Mouse (Mus musculus): Measurements from ENCODE around the gene Nhp2. TPM values are rescaled to one million over a fixed set of nuclear protein-coding genes. Genes with fewer than 3 reads are reported as not detected.
A peak's percentile ranks its signal among the peaks of the same experiment; 100 is the strongest.
"Not testable (repeated sequence)": the region's sequence is repeated elsewhere in the genome, so short reads cannot be mapped to it uniquely, and the experiment has no call there.

Nhp2 gene
- polyA plus RNA-seq, 1 experiment: 61.2 TPM

GRCm38 (mm10) chr11:51650691-51651515 is 31.4 kb downstream of the Nhp2 start, which contains the start of the genes N4bp3 and D930048N14Rik:
Gene N4bp3, minus strand, starts transcription at chr11:51650842.
Gene D930048N14Rik, plus strand, starts transcription at chr11:51650954.
- TF ChIP-seq CTCF (IDR thresholded peaks at IDR 0.05; ENCODE audit: borderline replicate concordance, insufficient read depth, low read length) (no peak), POLR2A (IDR thresholded peaks at IDR 0.05; ENCODE audit: low read depth, low read length) (peak; percentile 37; the same call in 1 of the 2 replicates)
- no peak within 1 kb of the TSS for H3K27ac ChIP-seq (ENCODE audit: insufficient read depth, low read length)
- 0 out of 2 replicates have a peak, but pooled peaks cover 2% of the 10 kb centered on the region for H3K4me1 ChIP-seq (ENCODE audit: control insufficient read depth, insufficient read depth, low read length)
- H3K4me3 ChIP-seq (ENCODE audit: insufficient read depth, low read length): peak within 1 kb of the TSS; percentile 59

GRCm38 (mm10) chr11:51652889-51653418 is 33.4 kb downstream of the Nhp2 start:
- no peak for TF ChIP-seq POLR2A (IDR thresholded peaks at IDR 0.05; ENCODE audit: low read depth, low read length)
- TF ChIP-seq CTCF (IDR thresholded peaks at IDR 0.05; ENCODE audit: borderline replicate concordance, insufficient read depth, low read length): no peak
- H3K4me3 ChIP-seq (ENCODE audit: insufficient read depth, low read length): no peak overlapping the region

GRCm38 (mm10) chr11:51653736-51654135 is 34.2 kb downstream of the Nhp2 start:
- no peak for TF ChIP-seq CTCF (IDR thresholded peaks at IDR 0.05; ENCODE audit: borderline replicate concordance, insufficient read depth, low read length)
- TF ChIP-seq POLR2A (IDR thresholded peaks at IDR 0.05; ENCODE audit: low read depth, low read length): no peak
- Histone ChIP-seq H3K4me1 (ENCODE audit: control insufficient read depth, insufficient read depth, low read length) (no peaks in the 10 kb centered on the region), H3K27ac (ENCODE audit: insufficient read depth, low read length) (no peak overlapping the region), H3K4me3 (ENCODE audit: insufficient read depth, low read length) (no peak overlapping the region)

More at GRCm38 (mm10) chr11:51652889-51653418, 33.4 kb downstream of the Nhp2 start:
- Histone ChIP-seq H3K4me1 (ENCODE audit: control insufficient read depth, insufficient read depth, low read length) (0 out of 2 replicates have a peak, but pooled peaks cover 2% of the 10 kb centered on the region), H3K27ac (ENCODE audit: insufficient read depth, low read length) (no peak overlapping the region)

- Histone ChIP-seq H3K4me1 (ENCODE audit: control insufficient read depth, insufficient read depth, low read length) (no peaks in the 10 kb centered on the region), H3K27ac (ENCODE audit: insufficient read depth, low read length) (no peak overlapping the region), H3K4me3 (ENCODE audit: insufficient read depth, low read length) (no peak overlapping the region)
- TF ChIP-seq CTCF (IDR thresholded peaks at IDR 0.05; ENCODE audit: borderline replicate concordance, insufficient read depth, low read length): no peak
- TF ChIP-seq POLR2A (IDR thresholded peaks at IDR 0.05; ENCODE audit: low read depth, low read length): no peak
Measured at GRCm38 (mm10) chr11:51654891-51655290, 35.4 kb downstream of the Nhp2 start.

GRCm38 (mm10) chr11:51656798-51657521 is 37.4 kb downstream of the Nhp2 start:
- TF ChIP-seq POLR2A (IDR thresholded peaks at IDR 0.05; ENCODE audit: low read depth, low read length) (no peak), CTCF (IDR thresholded peaks at IDR 0.05; ENCODE audit: borderline replicate concordance, insufficient read depth, low read length) (no peak)
- Histone ChIP-seq H3K4me3 (ENCODE audit: insufficient read depth, low read length) (no peak overlapping the region), H3K27ac (ENCODE audit: insufficient read depth, low read length) (no peak overlapping the region), H3K4me1 (ENCODE audit: control insufficient read depth, insufficient read depth, low read length) (no peaks in the 10 kb centered on the region)

- no peak overlapping the region for H3K4me3 ChIP-seq (ENCODE audit: insufficient read depth, low read length)
- H3K4me1 ChIP-seq (ENCODE audit: control insufficient read depth, insufficient read depth, low read length): no peaks in the 10 kb centered on the region
- H3K27ac ChIP-seq (ENCODE audit: insufficient read depth, low read length): no peak overlapping the region
- TF ChIP-seq CTCF (IDR thresholded peaks at IDR 0.05; ENCODE audit: borderline replicate concordance, insufficient read depth, low read length) (no peak), POLR2A (IDR thresholded peaks at IDR 0.05; ENCODE audit: low read depth, low read length) (no peak)
Measured at GRCm38 (mm10) chr11:51658291-51658690, 38.8 kb downstream of the Nhp2 start.

GRCm38 (mm10) chr11:51658705-51659104 is 39.2 kb downstream of the Nhp2 start:
- TF ChIP-seq POLR2A (IDR thresholded peaks at IDR 0.05; ENCODE audit: low read depth, low read length): no peak
- no peak for TF ChIP-seq CTCF (IDR thresholded peaks at IDR 0.05; ENCODE audit: borderline replicate concordance, insufficient read depth, low read length)
- Histone ChIP-seq H3K4me1 (ENCODE audit: control insufficient read depth, insufficient read depth, low read length) (no peaks in the 10 kb centered on the region), H3K27ac (ENCODE audit: insufficient read depth, low read length) (no peak overlapping the region), H3K4me3 (ENCODE audit: insufficient read depth, low read length) (no peak overlapping the region)

- H3K4me3 ChIP-seq (ENCODE audit: insufficient read depth, low read length): no peak overlapping the region
- no peaks in the 10 kb centered on the region for H3K4me1 ChIP-seq (ENCODE audit: control insufficient read depth, insufficient read depth, low read length)
- no peak for TF ChIP-seq CTCF (IDR thresholded peaks at IDR 0.05; ENCODE audit: borderline replicate concordance, insufficient read depth, low read length)
- no peak for TF ChIP-seq POLR2A (IDR thresholded peaks at IDR 0.05; ENCODE audit: low read depth, low read length)
- no peak overlapping the region for H3K27ac ChIP-seq (ENCODE audit: insufficient read depth, low read length)
Measured at GRCm38 (mm10) chr11:51661867-51662365, 42.4 kb downstream of the Nhp2 start.

GRCm38 (mm10) chr11:51662632-51663031 is 43.1 kb downstream of the Nhp2 start:
- Histone ChIP-seq H3K27ac (ENCODE audit: insufficient read depth, low read length) (no peak overlapping the region), H3K4me3 (ENCODE audit: insufficient read depth, low read length) (no peak overlapping the region), H3K4me1 (ENCODE audit: control insufficient read depth, insufficient read depth, low read length) (no peaks in the 10 kb centered on the region)
- TF ChIP-seq CTCF (IDR thresholded peaks at IDR 0.05; ENCODE audit: borderline replicate concordance, insufficient read depth, low read length) (no peak), POLR2A (IDR thresholded peaks at IDR 0.05; ENCODE audit: low read depth, low read length) (no peak)

GRCm38 (mm10) chr11:51664747-51665146 is 45.2 kb downstream of the Nhp2 start:
- H3K27ac ChIP-seq (ENCODE audit: insufficient read depth, low read length); H3K4me3 ChIP-seq (ENCODE audit: insufficient read depth, low read length); H3K4me1 ChIP-seq (ENCODE audit: control insufficient read depth, insufficient read depth, low read length): not testable (repeated sequence)

All from embryonic fibroblast, embryonic 13.5 days (primary cell).